Mouse (Mus musculus): ENCODE measurements around the gene Med23. TPM values are rescaled to one million over a fixed set of nuclear protein-coding genes. Genes with fewer than 3 reads are reported as not detected.
A peak's percentile ranks its signal among the peaks of the same experiment; 100 is the strongest.

Gene Med23
- polyA plus RNA-seq, 1 experiment from 2014 or later = 21.9 TPM

DNA sequence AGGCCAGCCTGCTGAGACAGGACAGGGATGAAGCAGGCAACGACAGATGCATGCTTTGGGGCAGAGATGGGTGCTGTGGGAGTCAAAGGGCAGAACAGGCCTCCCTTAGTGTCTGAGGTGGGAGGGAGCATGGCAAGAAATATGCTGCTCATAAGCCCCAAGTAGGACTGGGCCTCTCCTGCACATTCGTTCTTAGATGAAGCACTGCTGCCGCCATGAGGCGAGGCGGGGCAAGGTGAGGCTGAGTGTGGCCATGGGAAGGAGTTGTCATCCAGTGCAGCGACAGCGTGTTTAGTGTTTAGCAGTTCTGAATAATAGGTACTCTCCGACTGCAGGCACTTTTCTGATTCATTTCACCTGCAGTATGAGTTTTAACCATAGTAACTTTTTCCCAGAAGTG is 26.1 kb downstream of the Med23 start:
- Histone ChIP-seq H3K9ac (no peak overlapping the region), H3K4me3 (no peak overlapping the region), H3K9me3 (no peaks in the 10 kb centered on the region), H3K36me3 (peaks cover 85% of the 10 kb centered on the region), H3K4me1 (no peaks in the 10 kb centered on the region), H3K4me2 (no peak overlapping the region), H3K27ac (no peak overlapping the region), H3K27me3 (no peaks in the 10 kb centered on the region)
- WGBS = 81% methylated on average over 8 of the region's 8 CpGs
- ATAC-seq (ENCODE audit: borderline replicate concordance, extremely low read depth, low FRiP score, low TSS enrichment) = no peak

DNA sequence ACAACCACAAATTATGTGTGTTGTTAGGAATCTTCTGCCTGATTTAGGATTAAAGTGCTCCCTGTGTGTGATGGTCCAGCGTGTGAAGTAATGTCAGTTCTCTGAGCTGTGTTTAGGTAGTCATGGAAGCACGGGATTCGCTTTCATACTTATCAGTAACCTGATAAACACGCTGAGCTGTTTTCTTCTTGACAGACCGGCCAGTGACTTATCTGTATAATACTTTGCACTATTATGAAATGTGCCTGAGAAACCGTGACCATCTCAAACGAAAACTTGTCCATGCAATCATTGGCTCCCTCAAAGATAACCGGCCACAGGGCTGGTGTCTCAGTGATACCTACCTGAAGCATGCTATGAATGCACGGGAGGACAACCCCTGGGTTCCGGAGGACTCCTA is 35.8 kb downstream of the Med23 start:
- no peaks in the 10 kb centered on the region for H3K27me3 ChIP-seq
- no peak overlapping the region for H3K9ac ChIP-seq
- H3K27ac ChIP-seq = no peak overlapping the region
- WGBS = 81% methylated on average over 10 of the region's 10 CpGs
- H3K4me1 ChIP-seq = no peaks in the 10 kb centered on the region
- no peaks in the 10 kb centered on the region for H3K9me3 ChIP-seq
- no peak overlapping the region for H3K4me2 ChIP-seq
- no peak overlapping the region for H3K4me3 ChIP-seq
- no peak for ATAC-seq (ENCODE audit: borderline replicate concordance, extremely low read depth, low FRiP score, low TSS enrichment)
- H3K36me3 ChIP-seq = peaks cover 94% of the 10 kb centered on the region

- no peak for ATAC-seq (ENCODE audit: borderline replicate concordance, extremely low read depth, low FRiP score, low TSS enrichment)
- H3K27me3 ChIP-seq = no peaks in the 10 kb centered on the region
- no peaks in the 10 kb centered on the region for H3K9me3 ChIP-seq
- no peak overlapping the region for H3K4me2 ChIP-seq
- no peak overlapping the region for H3K4me3 ChIP-seq
- WGBS = 87% methylated on average over 8 of the region's 8 CpGs
- H3K4me1 ChIP-seq = no peaks in the 10 kb centered on the region
- H3K9ac ChIP-seq = no peak overlapping the region
- H3K36me3 ChIP-seq = peaks cover 91% of the 10 kb centered on the region
- no peak overlapping the region for H3K27ac ChIP-seq
These were observed 41.4 kb downstream of the Med23 start for GRCm38 (mm10) chr10:24911199-24911598.

DNA sequence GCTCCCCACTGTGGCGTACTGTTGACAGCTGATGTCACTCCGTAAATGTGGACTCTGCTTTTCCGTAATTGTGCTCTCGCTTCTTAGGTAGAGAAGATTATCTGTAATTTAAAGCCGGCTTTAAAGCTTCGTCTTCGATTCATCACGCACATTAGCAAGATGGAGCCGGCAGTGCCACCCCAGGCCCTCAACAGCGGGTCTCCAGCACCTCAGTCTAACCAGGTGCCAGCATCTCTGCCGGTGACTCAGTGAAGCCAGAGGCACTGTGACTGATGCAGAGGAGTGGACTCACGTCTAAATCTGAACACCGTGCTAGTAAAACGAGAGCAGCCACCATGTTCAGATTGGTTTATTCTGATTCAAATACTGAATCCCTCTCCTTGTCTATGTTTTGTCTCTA is 42.8 kb downstream of the Med23 start:
- no peak overlapping the region for H3K9ac ChIP-seq
- no peaks in the 10 kb centered on the region for H3K27me3 ChIP-seq
- no peak for ATAC-seq (ENCODE audit: borderline replicate concordance, extremely low read depth, low FRiP score, low TSS enrichment)
- no peak overlapping the region for H3K27ac ChIP-seq
- H3K4me3 ChIP-seq = no peak overlapping the region
- no peak overlapping the region for H3K4me2 ChIP-seq
- H3K9me3 ChIP-seq = no peaks in the 10 kb centered on the region
- WGBS = 91% methylated on average over 14 of the region's 14 CpGs
- no peaks in the 10 kb centered on the region for H3K4me1 ChIP-seq
- H3K36me3 ChIP-seq = peaks cover 83% of the 10 kb centered on the region

DNA sequence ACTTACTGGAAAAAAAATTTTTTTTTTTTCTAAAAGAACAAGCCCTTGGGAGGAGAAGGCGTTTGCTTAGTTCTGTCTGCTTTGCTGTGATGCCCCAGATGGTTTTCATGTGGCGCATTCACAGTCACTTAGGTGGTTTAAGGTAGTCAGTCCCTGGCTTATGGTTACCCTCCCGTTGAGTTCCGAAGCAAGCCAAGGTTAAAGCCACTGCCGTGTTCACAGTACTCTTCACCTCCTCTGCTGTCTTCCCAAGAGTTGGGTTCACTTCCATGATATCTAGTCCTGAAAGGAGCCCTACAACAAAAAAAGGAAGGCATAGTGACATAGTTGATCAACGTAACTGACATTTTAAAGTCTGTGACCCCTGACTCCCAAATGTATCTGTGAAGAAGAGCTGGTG is 45.7 kb downstream of the Med23 start:
- no peak for ATAC-seq (ENCODE audit: borderline replicate concordance, extremely low read depth, low FRiP score, low TSS enrichment)
- Histone ChIP-seq H3K36me3 (peaks cover 55% of the 10 kb centered on the region), H3K9me3 (no peaks in the 10 kb centered on the region), H3K27ac (no peak overlapping the region), H3K27me3 (no peaks in the 10 kb centered on the region), H3K9ac (no peak overlapping the region), H3K4me1 (no peaks in the 10 kb centered on the region), H3K4me3 (no peak overlapping the region), H3K4me2 (no peak overlapping the region)
- WGBS = 82% methylated on average over 6 of the region's 6 CpGs

DNA sequence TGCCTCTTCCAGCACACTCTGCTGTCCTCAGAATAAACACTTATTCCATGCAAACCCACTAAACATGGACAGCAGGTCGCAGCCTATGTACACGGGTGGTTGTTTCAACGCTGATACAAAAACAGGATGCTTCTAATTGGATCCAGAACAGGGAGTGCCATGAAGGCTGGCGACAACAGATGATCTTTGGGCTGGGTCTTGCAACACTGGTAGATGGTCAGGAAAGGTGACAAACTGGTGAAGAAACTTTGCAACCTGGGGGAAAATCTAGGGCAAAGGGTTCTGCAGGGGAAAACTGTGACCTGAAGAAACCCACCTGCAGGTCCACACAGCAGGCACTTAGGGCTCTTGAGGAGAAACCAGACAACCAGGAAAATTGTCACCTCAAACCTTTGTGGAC is 53.2 kb downstream of the Med23 start:
- 62% methylated on average over 4 of the region's 4 CpGs for WGBS
- no peaks in the 10 kb centered on the region for H3K9me3 ChIP-seq
- H3K4me1 ChIP-seq = peaks cover 10% of the 10 kb centered on the region
- H3K9ac ChIP-seq = no peak overlapping the region
- ATAC-seq (ENCODE audit: borderline replicate concordance, extremely low read depth, low FRiP score, low TSS enrichment) = no peak
- no peak overlapping the region for H3K4me3 ChIP-seq
- no peaks in the 10 kb centered on the region for H3K27me3 ChIP-seq
- no peak overlapping the region for H3K4me2 ChIP-seq
- no peak overlapping the region for H3K27ac ChIP-seq
- no peaks in the 10 kb centered on the region for H3K36me3 ChIP-seq

GRCm38 (mm10) chr10:24924296-24924695 is 54.5 kb downstream of the Med23 start:
- no peak for ATAC-seq (ENCODE audit: borderline replicate concordance, extremely low read depth, low FRiP score, low TSS enrichment)
- no peak overlapping the region for H3K4me3 ChIP-seq
- H3K4me1 ChIP-seq = peaks cover 13% of the 10 kb centered on the region
- H3K36me3 ChIP-seq = no peaks in the 10 kb centered on the region
- H3K9me3 ChIP-seq = no peaks in the 10 kb centered on the region
- WGBS = 60% methylated on average over 3 of the region's 3 CpGs
- no peak overlapping the region for H3K4me2 ChIP-seq
- no peak overlapping the region for H3K27ac ChIP-seq
- H3K27me3 ChIP-seq = no peaks in the 10 kb centered on the region
- no peak overlapping the region for H3K9ac ChIP-seq

- no peaks in the 10 kb centered on the region for H3K36me3 ChIP-seq
- no peak overlapping the region for H3K9ac ChIP-seq
- no peak overlapping the region for H3K4me3 ChIP-seq
- H3K9me3 ChIP-seq = no peaks in the 10 kb centered on the region
- 30% methylated on average over 10 of the region's 10 CpGs for WGBS
- H3K27me3 ChIP-seq = no peaks in the 10 kb centered on the region
- H3K27ac ChIP-seq = no peak overlapping the region
- no peak overlapping the region for H3K4me2 ChIP-seq
- H3K4me1 ChIP-seq = peaks cover 13% of the 10 kb centered on the region
- no peak for ATAC-seq (ENCODE audit: borderline replicate concordance, extremely low read depth, low FRiP score, low TSS enrichment)
These were observed 56.6 kb downstream of the Med23 start for GRCm38 (mm10) chr10:24926380-24926779.

- Histone ChIP-seq H3K27ac (no peak within 1 kb of the TSS), H3K36me3 (no peaks in the 10 kb centered on the region), H3K27me3 (no peaks in the 10 kb centered on the region), H3K4me2 (peak within 1 kb of the TSS; percentile 46), H3K9me3 (no peaks in the 10 kb centered on the region), H3K4me1 (peaks cover 13% of the 10 kb centered on the region), H3K4me3 (0 out of 2 replicates have a peak within 1 kb of the TSS, but pooled peaks have one; percentile 10), H3K9ac (no peak within 1 kb of the TSS)
- peak; percentile 45; the same call in 1 of the 2 replicates for ATAC-seq (ENCODE audit: borderline replicate concordance, extremely low read depth, low FRiP score, low TSS enrichment)
- 15% methylated on average over 14 of the region's 14 CpGs for WGBS
These were observed 57.4 kb downstream of the Med23 start, which contains the start of gene Arg1 for GRCm38 (mm10) chr10:24926962-24927720. Gene Arg1 (minus strand): TSS chr10:24927484.

DNA sequence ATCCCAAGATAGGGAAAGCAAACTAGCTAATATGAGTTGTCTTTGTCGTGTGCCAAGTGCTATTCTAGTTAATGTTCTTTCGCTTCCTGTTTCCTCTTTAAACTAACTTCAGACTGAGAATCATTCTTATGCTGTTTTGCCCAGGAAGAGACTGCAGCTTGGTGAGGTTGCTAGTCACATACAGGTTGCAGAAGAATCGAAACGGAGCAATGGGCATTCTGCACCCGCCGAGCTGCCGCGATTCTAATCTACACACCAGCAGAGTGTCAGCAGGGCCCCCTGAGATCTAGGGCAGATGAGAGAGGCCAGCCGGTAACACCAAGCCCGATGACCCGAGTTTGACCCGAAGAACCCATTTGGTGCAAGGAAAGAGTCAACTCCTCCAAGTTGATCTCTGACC is 58.3 kb downstream of the Med23 start:
- 0 out of 2 replicates have a peak overlapping the region, but pooled peaks have one; percentile 10 for H3K4me3 ChIP-seq
- no peaks in the 10 kb centered on the region for H3K36me3 ChIP-seq
- 6% methylated on average over 12 of the region's 12 CpGs for WGBS
- no peaks in the 10 kb centered on the region for H3K27me3 ChIP-seq
- no peak overlapping the region for H3K9ac ChIP-seq
- H3K27ac ChIP-seq = no peak overlapping the region
- H3K9me3 ChIP-seq = no peaks in the 10 kb centered on the region
- H3K4me1 ChIP-seq = peaks cover 13% of the 10 kb centered on the region
- peak overlapping the region; percentile 46 for H3K4me2 ChIP-seq
- ATAC-seq (ENCODE audit: borderline replicate concordance, extremely low read depth, low FRiP score, low TSS enrichment) = no peak

- 55% methylated on average over 6 of the region's 6 CpGs for WGBS
These were observed 60.4 kb downstream of the Med23 start for GRCm38 (mm10) chr10:24930143-24930542.

GRCm38 (mm10) chr10:24947871-24948270 is 78.1 kb downstream of the Med23 start:
- Histone ChIP-seq H3K9ac (no peak overlapping the region), H3K27me3 (no peaks in the 10 kb centered on the region), H3K4me1 (peaks cover 7% of the 10 kb centered on the region; the same call in 1 of the 2 replicates), H3K4me3 (no peak overlapping the region), H3K36me3 (no peaks in the 10 kb centered on the region), H3K9me3 (no peaks in the 10 kb centered on the region), H3K27ac (no peak overlapping the region), H3K4me2 (no peak overlapping the region)
- WGBS = 50% methylated on average over 3 of the region's 3 CpGs
- ATAC-seq (ENCODE audit: borderline replicate concordance, extremely low read depth, low FRiP score, low TSS enrichment) = no peak

More at GRCm38 (mm10) chr10:24930143-24930542, 60.4 kb downstream of the Med23 start:
- no peak overlapping the region for H3K4me2 ChIP-seq
- no peak overlapping the region for H3K9ac ChIP-seq
- no peaks in the 10 kb centered on the region for H3K36me3 ChIP-seq
- no peaks in the 10 kb centered on the region for H3K9me3 ChIP-seq
- no peak for ATAC-seq (ENCODE audit: borderline replicate concordance, extremely low read depth, low FRiP score, low TSS enrichment)
- peaks cover 13% of the 10 kb centered on the region for H3K4me1 ChIP-seq
- H3K4me3 ChIP-seq = no peak overlapping the region
- H3K27me3 ChIP-seq = no peaks in the 10 kb centered on the region
- H3K27ac ChIP-seq = no peak overlapping the region
